Mouse (Mus musculus) embryo, embryonic 11.5 days (tissue): ENCODE results near the gene Ifna1.
A peak's percentile ranks its signal among the peaks of the same experiment; 100 is the strongest.

Experiments
- DNase-seq: peaks from one replicate; pipeline ENCODE4 v3.0.0-alpha.2; 2012; ENCODE audit warnings: low read depth, low spot score

Gene Ifna1

GRCm38 (mm10) chr4:88872691-88873090 is 22.8 kb downstream of the Ifna1 start:
- peak; percentile 30 for DNase-seq

GRCm38 (mm10) chr4:88875435-88876095 is 25.7 kb downstream of the Ifna1 start:
- DNase-seq, result no peak

- no peak for DNase-seq
Observed at GRCm38 (mm10) chr4:88876520-88876919, 26.6 kb downstream of the Ifna1 start.

- DNase-seq, result no peak
Observed at GRCm38 (mm10) chr4:88878246-88878645, 28.4 kb downstream of the Ifna1 start.

GRCm38 (mm10) chr4:88878772-88879171 is 28.9 kb downstream of the Ifna1 start:
- no peak for DNase-seq

GRCm38 (mm10) chr4:88880101-88880500 is 30.2 kb downstream of the Ifna1 start, which contains the start of gene Ifne:
TSS of gene Ifne (minus strand) at chr4:88880201.
- no peak for DNase-seq

- DNase-seq, result no peak
Observed at GRCm38 (mm10) chr4:88888236-88888635, 38.3 kb downstream of the Ifna1 start.

GRCm38 (mm10) chr4:88893201-88893754 is 43.4 kb downstream of the Ifna1 start:
- no peak for DNase-seq
